Mouse (Mus musculus): ENCODE data around the gene Fbxl3. TPM values are rescaled to one million over a fixed set of nuclear protein-coding genes. Genes with fewer than 3 reads are reported as not detected.
A peak's percentile ranks its signal among the peaks of the same experiment; 100 is the strongest.

The Fbxl3 gene
- polyA plus RNA-seq, 1 experiment from 2014 or later, result 26.5 TPM

- Histone ChIP-seq H3K4me3 (ENCODE audit: low read depth, low read length) (no peak overlapping the region), H3K27me3 (ENCODE audit: control insufficient read depth, insufficient read depth, low read length) (no peaks in the 10 kb centered on the region), H3K4me1 (ENCODE audit: control insufficient read depth, insufficient read depth, low read length) (0 out of 2 replicates have a peak, but pooled peaks cover 4% of the 10 kb centered on the region), H3K36me3 (ENCODE audit: control insufficient read depth, insufficient read depth, low read length) (peaks cover 5% of the 10 kb centered on the region; the same call in 1 of the 2 replicates), H3K9ac (ENCODE audit: low read length) (no peak overlapping the region), H3K27ac (ENCODE audit: low read depth, low read length) (no peak overlapping the region), H3K4me2 (no peak overlapping the region), H3K9me3 (ENCODE audit: control insufficient read depth, low read length) (no peaks in the 10 kb centered on the region)
- peak; percentile 73 for DNase-seq (ENCODE audit: low spot score, missing footprints)
- WGBS, result 73% methylated on average over 7 of the region's 7 CpGs
- ATAC-seq (ENCODE audit: low FRiP score), result no peak
Observed at GRCm38 (mm10) chr14:103075166-103075565, 24.2 kb downstream of the Fbxl3 start.

DNA sequence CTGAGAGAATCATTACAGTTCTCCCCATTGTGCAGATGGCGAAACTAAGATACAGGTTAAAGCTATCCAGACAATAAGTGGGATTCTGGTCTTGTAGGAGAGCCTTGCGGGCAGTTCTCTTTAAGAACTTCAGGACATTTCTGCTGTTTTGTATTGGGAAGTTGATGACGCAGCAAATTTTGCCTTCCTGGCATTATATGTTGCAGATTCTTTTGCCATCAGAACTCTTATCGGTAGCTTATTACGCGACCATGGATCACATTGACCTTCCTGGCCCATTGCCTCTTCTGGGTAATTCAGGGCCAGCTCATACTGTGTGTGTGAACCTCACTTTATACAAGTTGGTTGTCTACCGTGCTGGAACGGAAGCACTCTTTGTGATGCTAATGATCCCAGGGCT is 25.5 kb downstream of the Fbxl3 start:
- H3K36me3 ChIP-seq (ENCODE audit: control insufficient read depth, insufficient read depth, low read length), result 0 out of 2 replicates have a peak, but pooled peaks cover 5% of the 10 kb centered on the region
- peak; percentile 59 for DNase-seq (ENCODE audit: low spot score, missing footprints)
- ATAC-seq (ENCODE audit: low FRiP score), result no peak

GRCm38 (mm10) chr14:103072731-103073130 is 26.6 kb downstream of the Fbxl3 start:
- Histone ChIP-seq H3K27me3 (ENCODE audit: control insufficient read depth, insufficient read depth, low read length) (no peaks in the 10 kb centered on the region), H3K27ac (ENCODE audit: low read depth, low read length) (no peak overlapping the region), H3K9me3 (ENCODE audit: control insufficient read depth, low read length) (no peaks in the 10 kb centered on the region), H3K36me3 (ENCODE audit: control insufficient read depth, insufficient read depth, low read length) (0 out of 2 replicates have a peak, but pooled peaks cover 2% of the 10 kb centered on the region), H3K4me3 (ENCODE audit: low read depth, low read length) (no peak overlapping the region), H3K4me1 (ENCODE audit: control insufficient read depth, insufficient read depth, low read length) (peaks cover 6% of the 10 kb centered on the region; the same call in 1 of the 2 replicates), H3K4me2 (no peak overlapping the region), H3K9ac (ENCODE audit: low read length) (no peak overlapping the region)
- WGBS, result 92% methylated on average over 4 of the region's 4 CpGs
- DNase-seq (ENCODE audit: low spot score, missing footprints), result peak; percentile 33
- no peak for ATAC-seq (ENCODE audit: low FRiP score)

More for the DNA sequence above, 25.5 kb downstream of the Fbxl3 start:
- H3K4me2 ChIP-seq, result no peak overlapping the region
- WGBS, result 86% methylated on average over 8 of the region's 8 CpGs
- no peaks in the 10 kb centered on the region for H3K9me3 ChIP-seq (ENCODE audit: control insufficient read depth, low read length)
- H3K27ac ChIP-seq (ENCODE audit: low read depth, low read length), result no peak overlapping the region
- H3K4me1 ChIP-seq (ENCODE audit: control insufficient read depth, insufficient read depth, low read length), result peaks cover 6% of the 10 kb centered on the region; the same call in 1 of the 2 replicates
- H3K4me3 ChIP-seq (ENCODE audit: low read depth, low read length), result no peak overlapping the region
- H3K27me3 ChIP-seq (ENCODE audit: control insufficient read depth, insufficient read depth, low read length), result no peaks in the 10 kb centered on the region
- no peak overlapping the region for H3K9ac ChIP-seq (ENCODE audit: low read length)

DNA sequence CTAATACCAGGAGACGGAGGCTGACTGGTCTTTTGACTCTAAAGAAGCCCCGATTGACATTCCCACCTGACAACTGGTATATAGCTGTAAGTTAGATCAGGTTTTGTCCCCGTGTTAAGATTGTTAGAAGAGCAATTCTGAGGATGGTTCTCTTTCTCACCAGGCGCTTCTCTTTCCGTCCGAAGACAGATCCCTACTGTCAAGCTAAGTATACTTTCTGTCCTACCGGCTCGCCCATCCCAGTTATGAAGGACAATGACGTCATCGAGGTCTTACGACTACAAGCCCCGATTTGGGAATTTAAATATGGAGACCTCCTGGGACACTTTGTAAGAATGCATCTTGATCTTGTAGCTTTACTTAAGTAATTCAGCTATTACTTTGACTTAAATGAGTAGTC is 27.9 kb downstream of the Fbxl3 start:
- Histone ChIP-seq H3K36me3 (ENCODE audit: control insufficient read depth, insufficient read depth, low read length) (0 out of 2 replicates have a peak, but pooled peaks cover 2% of the 10 kb centered on the region), H3K4me2 (no peak overlapping the region), H3K9me3 (ENCODE audit: control insufficient read depth, low read length) (no peaks in the 10 kb centered on the region), H3K4me1 (ENCODE audit: control insufficient read depth, insufficient read depth, low read length) (peaks cover 6% of the 10 kb centered on the region; the same call in 1 of the 2 replicates), H3K27ac (ENCODE audit: low read depth, low read length) (no peak overlapping the region), H3K9ac (ENCODE audit: low read length) (no peak overlapping the region), H3K4me3 (ENCODE audit: low read depth, low read length) (no peak overlapping the region), H3K27me3 (ENCODE audit: control insufficient read depth, insufficient read depth, low read length) (no peaks in the 10 kb centered on the region)
- WGBS, result 96% methylated on average over 12 of the region's 12 CpGs
- DNase-seq (ENCODE audit: low spot score, missing footprints), result peak; percentile 74
- no peak for ATAC-seq (ENCODE audit: low FRiP score)

DNA sequence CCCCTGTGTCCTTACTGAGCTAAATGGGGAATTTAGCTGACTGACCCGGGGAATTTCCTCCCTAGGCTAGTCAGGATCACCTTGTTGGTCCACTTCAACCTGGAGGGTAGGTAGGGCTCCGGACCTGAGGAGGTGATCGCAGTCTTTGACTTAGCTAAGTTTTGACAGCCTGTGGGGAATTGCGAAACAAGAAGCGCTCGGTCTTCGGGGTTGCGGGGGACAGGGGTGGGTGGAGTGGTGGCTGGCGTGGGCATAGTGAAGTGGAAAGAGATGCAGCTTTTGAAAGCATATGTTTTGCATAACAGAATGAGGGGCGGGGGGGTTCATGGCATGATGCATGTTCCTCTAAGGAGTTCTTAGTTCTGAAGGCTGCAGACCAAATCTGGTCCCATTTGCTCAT is 28.6 kb downstream of the Fbxl3 start:
- ATAC-seq (ENCODE audit: low FRiP score), result 0 out of 2 replicates have a peak, but pooled peaks have one; percentile 0
- Histone ChIP-seq H3K36me3 (ENCODE audit: control insufficient read depth, insufficient read depth, low read length) (0 out of 2 replicates have a peak, but pooled peaks cover 2% of the 10 kb centered on the region), H3K9me3 (ENCODE audit: control insufficient read depth, low read length) (no peaks in the 10 kb centered on the region), H3K4me2 (peak overlapping the region; percentile 68), H3K9ac (ENCODE audit: low read length) (peak overlapping the region; percentile 72), H3K27ac (ENCODE audit: low read depth, low read length) (no peak overlapping the region), H3K4me1 (ENCODE audit: control insufficient read depth, insufficient read depth, low read length) (peaks cover 6% of the 10 kb centered on the region; the same call in 1 of the 2 replicates), H3K27me3 (ENCODE audit: control insufficient read depth, insufficient read depth, low read length) (no peaks in the 10 kb centered on the region), H3K4me3 (ENCODE audit: low read depth, low read length) (peak overlapping the region; percentile 67)
- no peak for DNase-seq (ENCODE audit: low spot score, missing footprints)
- 5% methylated on average over 10 of the region's 10 CpGs for WGBS

DNA sequence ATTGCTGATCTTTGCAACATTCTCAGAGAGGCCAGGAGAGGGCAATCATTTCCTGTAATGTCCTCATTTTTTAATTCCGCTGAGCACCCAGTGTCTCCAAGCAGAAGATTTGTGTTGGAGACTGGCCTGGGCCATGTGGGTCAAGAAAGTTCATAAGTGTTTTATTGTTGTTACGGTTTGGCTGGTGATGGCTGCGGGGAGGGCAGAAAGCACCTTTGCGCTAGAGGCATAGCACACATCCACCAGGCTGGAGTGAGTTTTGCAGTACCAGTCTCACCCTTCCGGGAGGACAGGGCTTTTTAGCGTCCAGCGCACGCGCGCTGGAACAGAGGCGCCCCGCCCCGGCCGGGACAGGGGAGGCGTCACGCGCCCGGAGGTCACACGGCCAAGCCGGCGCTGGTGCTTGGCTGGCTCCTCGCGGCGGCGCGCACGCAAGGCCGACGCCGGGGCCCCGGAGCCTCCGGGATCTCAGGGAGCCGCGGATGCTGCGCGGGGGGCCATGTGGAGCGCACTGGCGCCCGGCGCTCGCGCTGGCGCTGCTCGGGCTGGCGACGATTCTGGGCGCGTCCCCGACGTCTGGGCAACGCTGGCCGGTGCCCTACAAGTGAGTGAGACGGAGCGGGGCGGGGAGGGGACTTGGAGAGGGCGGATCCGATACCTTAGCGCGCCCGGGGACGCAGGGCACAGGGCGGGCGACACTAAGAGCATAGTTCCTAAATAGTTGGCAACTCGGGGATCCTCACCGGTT is 29.3 kb downstream of the Fbxl3 start, which contains the start of gene Cln5:
Gene Cln5 (plus strand): TSS at position 353 of the 748 bp plus-strand sequence.
- DNase-seq (ENCODE audit: low spot score, missing footprints), result peak; percentile 98
- no peaks in the 10 kb centered on the region for H3K9me3 ChIP-seq (ENCODE audit: control insufficient read depth, low read length)
- no peaks in the 10 kb centered on the region for H3K27me3 ChIP-seq (ENCODE audit: control insufficient read depth, insufficient read depth, low read length)
- peaks cover 6% of the 10 kb centered on the region; the same call in 1 of the 2 replicates for H3K4me1 ChIP-seq (ENCODE audit: control insufficient read depth, insufficient read depth, low read length)
- ATAC-seq (ENCODE audit: low FRiP score), result peak; percentile 98
- peak within 1 kb of the TSS; percentile 67 for H3K4me3 ChIP-seq (ENCODE audit: low read depth, low read length)
- H3K4me2 ChIP-seq, result peak within 1 kb of the TSS; percentile 68
- H3K27ac ChIP-seq (ENCODE audit: low read depth, low read length), result peak within 1 kb of the TSS; percentile 68
- 0 out of 2 replicates have a peak, but pooled peaks cover 2% of the 10 kb centered on the region for H3K36me3 ChIP-seq (ENCODE audit: control insufficient read depth, insufficient read depth, low read length)
- WGBS, result 0% methylated on average over 65 of the region's 65 CpGs
- peak within 1 kb of the TSS; percentile 72 for H3K9ac ChIP-seq (ENCODE audit: low read length)

GRCm38 (mm10) chr14:103069465-103069863 is 29.9 kb downstream of the Fbxl3 start:
- 0 out of 2 replicates have a peak, but pooled peaks cover 2% of the 10 kb centered on the region for H3K36me3 ChIP-seq (ENCODE audit: control insufficient read depth, insufficient read depth, low read length)
- peak overlapping the region; percentile 67 for H3K4me3 ChIP-seq (ENCODE audit: low read depth, low read length)
- peaks cover 6% of the 10 kb centered on the region; the same call in 1 of the 2 replicates for H3K4me1 ChIP-seq (ENCODE audit: control insufficient read depth, insufficient read depth, low read length)
- H3K9me3 ChIP-seq (ENCODE audit: control insufficient read depth, low read length), result no peaks in the 10 kb centered on the region
- 0 out of 2 replicates have a peak overlapping the region, but pooled peaks have one; percentile 37 for H3K27ac ChIP-seq (ENCODE audit: low read depth, low read length)
- no peak for ATAC-seq (ENCODE audit: low FRiP score)
- WGBS, result 12% methylated on average over 12 of the region's 12 CpGs
- H3K9ac ChIP-seq (ENCODE audit: low read length), result peak overlapping the region; percentile 72
- DNase-seq (ENCODE audit: low spot score, missing footprints), result no peak
- peak overlapping the region; percentile 68 for H3K4me2 ChIP-seq
- no peaks in the 10 kb centered on the region for H3K27me3 ChIP-seq (ENCODE audit: control insufficient read depth, insufficient read depth, low read length)

GRCm38 (mm10) chr14:103065294-103066167 is 33.8 kb downstream of the Fbxl3 start:
- Histone ChIP-seq H3K36me3 (ENCODE audit: control insufficient read depth, insufficient read depth, low read length) (no peaks in the 10 kb centered on the region), H3K4me2 (no peak overlapping the region), H3K27me3 (ENCODE audit: control insufficient read depth, insufficient read depth, low read length) (no peaks in the 10 kb centered on the region), H3K9ac (ENCODE audit: low read length) (no peak overlapping the region), H3K4me1 (ENCODE audit: control insufficient read depth, insufficient read depth, low read length) (peaks cover 3% of the 10 kb centered on the region; the same call in 1 of the 2 replicates), H3K9me3 (ENCODE audit: control insufficient read depth, low read length) (no peaks in the 10 kb centered on the region), H3K4me3 (ENCODE audit: low read depth, low read length) (no peak overlapping the region), H3K27ac (ENCODE audit: low read depth, low read length) (no peak overlapping the region)
- DNase-seq (ENCODE audit: low spot score, missing footprints), result peak; percentile 97
- WGBS, result 13% methylated on average over 10 of the region's 10 CpGs
- ATAC-seq (ENCODE audit: low FRiP score), result no peak

All from midbrain, embryonic 11.5 days (tissue).